Mouse (Mus musculus) embryo, embryonic 11 days (tissue): ENCODE results near the gene Fry.

Source experiments
- DNase-seq: peaks from one replicate; pipeline ENCODE4 v3.0.0-alpha.2; 2015

Fry gene

GRCm38 (mm10) chr5:150176251-150177015 lies 58.0 kb downstream of the Fry start:
- no peak for DNase-seq

DNA sequence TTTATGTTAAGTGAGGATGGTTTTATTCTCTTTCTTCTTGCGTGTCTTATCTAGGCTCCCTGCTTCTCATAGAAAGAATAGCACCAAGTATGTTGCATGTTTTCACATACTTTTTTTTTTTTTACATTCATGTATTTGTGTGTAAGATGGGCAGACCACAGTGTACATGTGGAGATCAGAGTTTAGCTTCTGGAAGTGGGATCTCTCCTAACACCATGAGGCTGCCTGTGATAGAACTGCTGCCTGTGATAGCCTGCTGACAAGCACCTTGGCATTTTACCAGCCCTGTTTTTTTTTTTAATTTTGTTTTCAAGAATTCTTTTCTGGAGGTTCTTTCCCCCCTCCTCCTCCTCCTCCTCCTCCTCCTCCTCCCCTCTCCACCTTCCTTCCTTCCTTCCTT lies 59.3 kb downstream of the Fry start:
- DNase-seq, result no peak

GRCm38 (mm10) chr5:150178194-150178801 lies 59.9 kb downstream of the Fry start:
- DNase-seq, result no peak

DNA sequence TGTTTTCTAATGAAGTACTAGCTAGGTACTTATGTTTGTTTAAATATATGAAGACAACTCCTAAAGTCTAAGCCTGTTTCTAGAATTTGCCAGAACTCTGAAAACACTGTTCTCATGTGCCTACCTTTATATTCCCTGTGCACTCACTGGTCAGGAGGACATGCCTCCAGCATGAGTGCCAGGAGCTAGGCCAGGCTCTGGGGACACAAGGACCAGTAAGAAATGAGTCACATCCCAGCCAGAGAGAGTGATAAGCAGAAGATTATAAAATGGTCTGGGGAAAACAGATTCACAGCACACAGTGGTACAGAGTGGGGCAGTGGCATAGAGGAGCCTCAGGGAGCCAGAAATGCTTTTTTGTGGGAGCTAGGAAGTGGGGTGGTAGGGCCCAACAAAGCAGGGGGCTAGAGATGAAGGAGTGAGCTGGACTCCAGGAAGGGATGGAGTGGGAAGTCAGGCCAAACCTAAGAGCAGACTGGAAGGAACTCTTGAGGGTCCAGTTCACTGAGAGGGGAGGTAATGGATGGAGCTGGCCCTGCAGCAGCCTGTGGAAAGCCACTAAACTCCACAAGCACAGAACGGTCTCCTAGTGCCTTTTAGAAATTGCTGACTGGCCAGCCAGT lies 62.7 kb downstream of the Fry start:
- DNase-seq, result no peak

DNA sequence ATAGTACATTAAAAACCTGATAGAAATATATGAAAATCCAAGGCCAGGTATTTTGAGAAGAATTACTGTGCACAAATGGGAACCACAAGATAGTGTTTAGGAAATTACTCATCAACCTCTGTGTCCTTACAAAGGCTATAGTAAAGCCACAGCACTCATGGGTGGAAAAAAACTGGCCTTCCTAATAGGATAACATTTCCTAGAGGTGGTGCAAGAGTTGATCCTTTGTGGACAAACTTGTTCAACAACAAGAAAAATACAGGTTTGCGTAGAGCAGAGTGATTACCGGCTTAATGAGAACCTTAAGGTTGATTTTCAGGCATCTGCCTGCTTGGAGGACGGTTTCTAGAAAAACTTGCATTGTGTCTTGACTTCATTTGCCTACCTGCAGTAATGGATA lies 66.5 kb downstream of the Fry start:
- DNase-seq, result no peak

DNA sequence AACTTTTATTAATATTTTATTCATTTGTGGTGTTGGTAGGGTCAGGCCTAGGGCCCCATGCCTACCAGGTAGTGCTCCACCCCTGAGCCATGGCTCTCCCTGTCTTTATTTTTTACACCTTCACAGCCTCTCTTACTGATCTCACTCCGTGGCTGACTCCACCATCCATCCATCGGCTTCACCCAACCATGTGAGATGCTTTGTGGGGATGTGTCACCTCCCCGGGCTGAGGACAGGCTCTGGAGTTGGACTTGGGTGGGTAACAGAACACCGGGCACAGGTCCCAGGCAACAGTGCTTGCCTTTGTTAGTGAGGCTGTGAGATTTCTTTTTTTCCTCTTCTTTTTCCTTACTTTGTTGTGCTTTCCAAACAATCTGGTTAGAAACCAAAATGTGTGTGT lies 67.7 kb downstream of the Fry start:
- DNase-seq, result no peak

- no peak for DNase-seq
Observed at GRCm38 (mm10) chr5:150186676-150187075, 68.2 kb downstream of the Fry start.

- no peak for DNase-seq
Observed at GRCm38 (mm10) chr5:150188031-150188430, 69.6 kb downstream of the Fry start.

DNA sequence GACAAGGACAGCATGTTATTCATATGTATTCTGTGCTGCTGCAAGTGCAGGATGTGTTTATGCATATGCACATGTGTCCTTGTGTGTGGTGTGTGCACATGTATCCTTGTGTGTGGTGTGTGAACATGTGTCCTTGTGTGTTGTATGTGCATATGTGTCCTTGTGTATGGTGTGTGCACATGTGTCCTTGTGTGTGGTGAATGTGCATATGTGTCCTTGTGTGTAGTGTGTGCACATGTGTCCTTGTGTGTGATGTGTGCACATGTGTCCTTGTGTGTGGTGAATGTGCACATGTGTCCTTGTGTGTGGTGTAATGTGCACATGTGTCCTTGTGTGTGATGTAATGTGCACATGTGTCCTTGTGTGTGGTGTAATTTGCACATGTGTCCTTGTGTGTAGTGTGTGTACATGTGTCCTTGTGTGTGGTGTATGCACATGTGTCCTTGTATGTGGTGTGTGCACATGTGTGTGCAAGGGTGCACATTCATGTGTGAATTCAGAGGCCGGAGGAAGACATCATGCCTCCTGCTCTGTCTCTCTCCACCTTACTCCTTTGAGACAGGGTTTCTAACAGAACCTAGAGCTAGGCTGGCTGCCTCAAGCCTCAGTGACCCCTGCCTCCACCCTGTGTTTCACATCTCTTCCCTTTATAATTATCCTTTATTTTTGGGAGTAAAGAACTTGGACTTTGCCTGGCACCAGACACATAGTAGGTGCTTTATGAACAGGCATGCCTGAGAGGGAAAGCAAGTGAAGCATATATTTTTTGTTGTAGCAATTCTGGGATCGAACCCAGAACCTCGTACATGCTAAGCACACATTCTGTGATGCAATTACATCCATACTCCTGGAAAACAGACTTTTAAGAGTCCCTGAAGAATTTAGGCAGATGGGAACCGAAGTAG lies 72.3 kb downstream of the Fry start:
- no peak for DNase-seq

GRCm38 (mm10) chr5:150195514-150196210 lies 77.2 kb downstream of the Fry start:
- DNase-seq, result peak; percentile 80

DNA sequence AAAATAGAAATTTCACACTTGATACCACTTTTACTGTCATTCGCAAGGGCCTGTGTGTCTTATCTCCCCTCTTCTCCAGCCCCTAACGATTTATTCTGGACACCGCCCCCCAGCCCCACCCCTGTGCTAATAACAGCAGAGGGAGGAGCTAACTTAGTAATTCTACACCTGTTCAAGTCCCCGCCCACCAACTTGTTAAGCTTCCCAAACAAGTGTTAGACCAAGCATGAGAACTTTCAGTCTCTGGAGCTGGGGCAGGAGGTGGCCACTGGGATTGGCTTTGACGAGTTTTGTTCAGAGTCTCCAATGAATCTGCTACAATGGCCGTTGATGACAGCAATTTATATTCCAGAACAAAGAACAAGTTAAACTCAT lies 77.8 kb downstream of the Fry start:
- peak; percentile 87 for DNase-seq

GRCm38 (mm10) chr5:150196881-150197311 lies 78.5 kb downstream of the Fry start:
- DNase-seq, result peak; percentile 38

DNA sequence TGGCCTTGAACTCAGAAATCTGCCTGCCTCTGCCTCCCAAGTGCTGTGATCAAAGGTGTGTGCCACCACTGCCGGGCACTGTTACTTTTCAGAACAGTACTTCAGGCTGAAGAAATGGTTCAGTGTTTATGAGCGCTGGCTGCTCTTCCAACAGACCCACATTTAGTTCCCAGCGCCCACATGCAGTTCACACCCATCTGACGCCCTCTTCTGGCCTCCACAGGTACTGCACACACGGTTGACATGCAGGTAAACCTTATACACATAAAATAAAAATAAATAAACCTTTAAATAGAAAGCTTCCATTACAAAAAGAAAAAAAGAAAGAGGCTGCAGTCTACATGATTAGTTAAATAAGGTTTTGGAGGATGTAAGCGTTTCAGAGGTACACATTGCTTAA lies 88.3 kb downstream of the Fry start:
- no peak for DNase-seq

DNA sequence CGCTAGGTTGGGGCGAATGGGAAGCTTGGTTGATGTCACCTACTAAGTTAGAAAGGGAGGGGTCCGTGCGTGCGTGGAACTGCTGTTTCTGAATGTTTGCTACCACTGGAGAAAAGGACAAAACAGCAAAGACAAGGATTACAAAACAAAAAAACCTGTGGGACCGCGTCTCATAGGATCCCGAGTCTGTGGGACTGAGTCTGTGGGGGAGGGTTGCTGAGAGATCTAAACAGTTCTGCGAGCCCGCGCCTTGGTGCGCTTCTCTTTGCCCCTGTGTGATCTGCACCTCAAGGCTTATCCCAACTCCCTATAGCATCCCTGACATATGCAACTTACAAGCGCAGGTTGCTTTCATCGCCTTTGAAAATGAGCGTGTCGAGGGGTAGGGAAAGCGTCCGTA lies 89.2 kb downstream of the Fry start:
- no peak for DNase-seq

DNA sequence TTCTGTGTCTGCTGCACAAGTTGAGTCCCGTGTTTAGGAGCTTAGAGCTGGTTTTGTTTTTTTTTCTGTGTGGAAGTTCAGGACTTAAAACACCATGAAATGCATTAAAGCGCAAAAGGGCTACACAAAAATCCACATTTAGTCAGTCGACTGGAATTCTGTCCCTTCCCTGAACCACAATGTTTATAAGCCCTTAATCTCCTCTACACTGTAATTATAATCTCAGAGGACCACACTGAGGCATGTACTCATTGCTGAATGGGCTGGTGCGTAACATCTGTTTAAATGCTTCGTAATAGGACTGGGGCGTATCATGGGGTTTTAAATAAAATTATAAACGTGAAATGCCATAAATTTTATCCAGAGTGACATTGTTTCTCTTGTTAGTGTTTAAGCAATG lies 89.6 kb downstream of the Fry start:
- DNase-seq, result no peak

- DNase-seq, result no peak
Observed at GRCm38 (mm10) chr5:150214081-150214480, 95.6 kb downstream of the Fry start.

GRCm38 (mm10) chr5:150216066-150216465 lies 97.6 kb downstream of the Fry start:
- DNase-seq, result no peak

DNA sequence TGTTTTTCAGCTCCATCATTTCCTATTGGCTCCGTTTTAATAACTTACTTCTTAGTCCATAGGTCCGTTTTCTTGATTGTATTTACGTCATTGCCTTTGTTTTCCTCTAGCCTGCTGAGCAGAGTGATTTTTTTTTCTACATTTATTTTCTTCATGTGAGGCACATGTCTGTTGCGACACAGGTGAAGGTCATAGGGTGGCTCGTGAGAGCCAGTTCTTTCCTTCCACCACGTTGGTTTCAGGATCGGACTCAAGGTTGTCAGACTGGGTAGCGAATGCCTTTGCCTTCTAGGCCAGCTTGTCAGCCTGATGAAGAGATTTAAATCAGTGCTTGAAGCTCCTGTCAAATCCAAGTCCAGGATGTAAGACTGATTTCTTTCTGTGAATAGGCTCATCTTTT lies 101.0 kb downstream of the Fry start:
- DNase-seq, result no peak

DNA sequence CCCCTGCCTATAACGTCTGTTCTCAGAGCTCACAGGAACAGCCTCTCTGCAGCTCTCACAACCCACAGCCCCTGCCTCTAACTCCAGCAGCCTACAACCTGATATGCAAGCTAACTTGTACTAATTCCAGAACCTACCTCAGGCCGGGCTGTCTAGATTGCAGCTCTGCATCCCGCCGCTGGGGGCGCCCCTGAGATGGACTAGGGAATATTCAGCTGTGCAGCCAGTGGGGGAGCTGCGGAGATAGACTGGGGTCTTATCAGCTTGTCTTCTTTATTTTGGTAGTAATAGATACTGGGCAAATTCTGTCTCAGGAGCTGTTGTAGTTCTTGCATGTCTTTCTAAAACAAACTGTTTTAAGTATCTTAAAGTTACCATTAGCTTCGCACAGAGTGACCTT lies 101.9 kb downstream of the Fry start:
- DNase-seq, result peak; percentile 50

- DNase-seq, result no peak
Observed at GRCm38 (mm10) chr5:150221806-150222205, 103.4 kb downstream of the Fry start.

DNA sequence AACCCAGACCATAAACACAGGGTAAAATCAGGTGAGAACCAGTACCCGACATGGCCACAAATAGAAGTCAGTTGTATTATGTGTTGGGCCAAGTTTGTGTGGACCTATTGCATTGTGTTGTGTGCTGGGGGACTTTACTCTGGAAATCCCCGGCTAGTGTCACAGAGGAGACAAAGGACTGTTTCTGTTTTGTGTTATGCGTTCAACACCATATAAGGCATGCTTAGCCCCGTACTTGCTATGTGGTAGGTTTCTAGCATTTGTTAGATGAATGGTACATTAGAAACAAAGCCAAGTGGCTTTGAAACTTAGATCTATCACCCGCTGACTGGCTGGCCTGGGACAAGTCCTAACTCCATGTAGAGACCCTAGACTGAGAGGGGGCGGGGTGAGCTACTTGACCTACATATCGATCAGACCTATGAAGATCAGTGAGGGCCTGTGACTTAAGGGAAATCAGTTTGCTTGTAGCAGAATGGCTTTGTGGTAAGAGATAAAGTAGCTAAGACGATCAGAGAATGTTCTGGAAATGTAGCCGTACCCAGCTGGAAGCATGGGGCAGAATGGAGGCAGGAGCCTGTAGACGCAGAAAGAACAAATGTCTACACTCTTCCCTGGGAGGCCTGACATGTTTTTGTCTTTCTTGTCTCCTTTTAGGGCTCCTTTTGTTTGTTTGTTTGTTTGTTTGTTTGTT lies 105.2 kb downstream of the Fry start:
- DNase-seq, result no peak

DNA sequence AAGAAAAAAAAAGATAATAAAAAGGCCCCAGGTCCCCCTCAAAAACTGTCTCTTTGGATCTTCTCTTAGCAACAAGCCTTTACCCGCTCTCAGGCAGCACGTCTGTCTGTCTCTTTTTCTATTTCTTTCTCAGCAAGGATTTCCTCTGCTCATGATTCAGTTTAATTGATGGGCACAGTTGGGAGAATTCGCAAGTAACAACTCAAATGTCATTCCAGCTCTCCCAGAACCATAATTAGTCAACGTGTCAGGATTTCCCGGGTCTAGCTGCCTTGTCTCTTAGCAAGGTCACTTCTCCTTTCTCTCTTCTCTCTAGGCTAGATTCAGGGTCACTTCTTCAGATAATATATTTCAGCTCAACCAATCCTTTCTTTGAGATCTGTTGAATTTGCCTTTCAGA lies 110.6 kb downstream of the Fry start:
- DNase-seq, result no peak
